Mouse (Mus musculus) liver, embryonic 13.5 days (tissue): ENCODE data around the gene Crygb. TPM values are rescaled to one million over a fixed set of nuclear protein-coding genes. Genes with fewer than 3 reads are reported as not detected.
A peak's percentile ranks its signal among the peaks of the same experiment; 100 is the strongest.

ENCODE experiments used
- ATAC-seq: fragments of 200-750 bp; cut with Nextera tagmentation; 2 replicates; pipeline ENCODE4 v1.8.0; 2017; ENCODE audit warnings: low read depth, mild to moderate bottlenecking, moderate number of reproducible peaks, moderate library complexity
- DNase-seq: peaks from one replicate; pipeline ENCODE4 v3.0.0; 2022
- H3K27ac ChIP-seq: fragments of 300-500 bp; sonication (generic); 2 replicates; pipeline ENCODE4 v1.5.1; 2015; ENCODE audit warnings: moderate library complexity, mild to moderate bottlenecking, inconsistent platforms
- H3K27me3 ChIP-seq: fragments of 300-500 bp; sonication (generic); 2 replicates; pipeline ENCODE4 v1.6.1; 2015; ENCODE audit warnings: mild to moderate bottlenecking, inconsistent platforms
- H3K36me3 ChIP-seq: fragments of 300-500 bp; sonication (generic); 2 replicates; pipeline ENCODE4 v1.6.1; 2015; ENCODE audit warnings: mild to moderate bottlenecking, inconsistent platforms
- H3K4me1 ChIP-seq: fragments of 300-500 bp; sonication (generic); replicated peaks from 2 replicates; pipeline ENCODE4 v1.6.1; 2015; ENCODE audit warnings: inconsistent platforms
- H3K4me2 ChIP-seq: fragments of 300-500 bp; sonication (generic); 2 replicates; pipeline ENCODE4 v1.6.1; 2015; ENCODE audit warnings: inconsistent platforms, mild to moderate bottlenecking, moderate library complexity
- H3K4me3 ChIP-seq: fragments of 300-500 bp; sonication (generic); replicated peaks from 2 replicates; pipeline ENCODE4 v1.5.1; 2015; ENCODE audit warnings: mild to moderate bottlenecking, inconsistent platforms
- H3K9ac ChIP-seq: fragments of 300-500 bp; sonication (generic); 2 replicates; pipeline ENCODE4 v1.6.1; 2015; ENCODE audit warnings: mild to moderate bottlenecking, inconsistent platforms
- H3K9me3 ChIP-seq: fragments of 300-500 bp; sonication (generic); replicated peaks from 2 replicates; pipeline ENCODE4 v1.6.1; 2016; ENCODE audit warnings: inconsistent platforms
- WGBS: fragments of 180-500 bp; shearing (Covaris S2); methylation state at CpG from one replicate; pipeline ENCODE4 v1.1.7; 2015; ENCODE audit not compliant: insufficient replicate concordance; 5-methylcytosine and 5-hydroxymethylcytosine counted together
- polyA plus RNA-seq: library from polyadenylated mRNA; unstranded; fragments of >200 nt; fragmentation: Nextera tagmentation; extraction: Ambion mirVana; gene quantifications from 2 replicates; pipeline ENCODE4 v1.2.1, GENCODE M21; 2015

Crygb gene
- polyA plus RNA-seq, 1 experiment from 2014 or later, result not detected

DNA sequence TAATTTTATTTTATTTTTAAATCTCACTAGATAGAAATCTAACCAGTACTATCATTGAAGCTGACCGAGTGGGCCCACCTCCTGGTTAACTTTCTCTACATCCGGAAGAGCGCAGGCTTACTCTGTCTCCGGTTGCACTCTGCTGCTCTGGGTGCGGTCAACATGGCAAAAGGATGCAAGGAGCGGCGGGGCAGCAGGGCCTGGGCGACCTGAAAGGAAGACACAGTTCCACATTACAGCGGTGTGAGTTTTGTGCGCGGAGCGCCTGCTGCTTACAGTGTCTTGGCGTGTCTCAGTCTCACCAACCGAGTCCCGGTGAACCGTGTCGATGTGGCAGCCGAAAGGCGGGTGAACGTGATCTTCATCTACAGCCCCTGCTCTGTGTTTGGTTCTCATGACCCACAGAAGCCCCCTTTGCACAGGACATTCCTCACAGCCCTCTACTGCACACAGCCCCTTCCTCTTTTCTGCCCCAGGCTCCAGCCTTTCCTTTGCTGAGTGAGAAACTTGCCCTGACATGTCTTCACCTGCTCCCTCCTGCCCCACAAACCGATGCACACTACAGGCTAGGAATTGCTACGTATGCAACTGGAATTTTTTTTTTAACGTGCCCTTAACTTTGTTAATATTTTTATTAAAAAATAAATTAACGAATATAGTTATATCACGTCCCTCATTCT lies 27.8 kb upstream of the Crygb start:
- H3K27ac ChIP-seq, result no peak overlapping the region
- H3K4me1 ChIP-seq, result peaks cover 8% of the 10 kb centered on the region
- no peaks in the 10 kb centered on the region for H3K9me3 ChIP-seq
- no peaks in the 10 kb centered on the region for H3K27me3 ChIP-seq
- H3K36me3 ChIP-seq, result no peaks in the 10 kb centered on the region
- no peak for ATAC-seq
- no peak for DNase-seq
- no peak overlapping the region for H3K4me3 ChIP-seq
- 66% methylated on average over 25 of the region's 25 CpGs for WGBS
- H3K4me2 ChIP-seq, result no peak overlapping the region
- no peak overlapping the region for H3K9ac ChIP-seq

DNA sequence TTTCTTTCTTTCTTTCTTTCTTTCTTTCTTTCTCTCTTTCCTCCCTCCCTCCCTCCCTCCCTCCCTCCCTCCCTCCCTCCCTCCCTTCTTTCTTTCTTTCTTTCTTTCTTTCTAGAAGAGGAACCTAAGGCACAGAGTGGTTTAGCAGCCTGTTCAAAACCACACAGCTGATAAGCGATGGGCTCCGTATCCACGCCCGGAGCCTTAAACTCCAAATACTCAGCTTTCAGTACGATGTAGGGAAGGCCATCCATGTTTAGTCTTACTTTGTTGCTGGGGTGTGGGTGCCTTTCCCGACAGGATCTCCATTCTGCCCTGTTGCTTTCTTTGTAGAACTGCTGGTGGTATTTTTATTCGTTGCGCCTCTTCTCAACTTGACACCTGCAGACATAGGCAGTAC lies 27.1 kb upstream of the Crygb start:
- H3K36me3 ChIP-seq, result no peaks in the 10 kb centered on the region
- H3K4me2 ChIP-seq, result no peak overlapping the region
- no peak overlapping the region for H3K9ac ChIP-seq
- H3K27me3 ChIP-seq, result no peaks in the 10 kb centered on the region
- 45% methylated on average over 8 of the region's 8 CpGs for WGBS
- no peak overlapping the region for H3K27ac ChIP-seq
- DNase-seq (no peak), ATAC-seq (no peak)
- H3K4me3 ChIP-seq, result no peak overlapping the region
- no peaks in the 10 kb centered on the region for H3K9me3 ChIP-seq
- H3K4me1 ChIP-seq, result peaks cover 8% of the 10 kb centered on the region

DNA sequence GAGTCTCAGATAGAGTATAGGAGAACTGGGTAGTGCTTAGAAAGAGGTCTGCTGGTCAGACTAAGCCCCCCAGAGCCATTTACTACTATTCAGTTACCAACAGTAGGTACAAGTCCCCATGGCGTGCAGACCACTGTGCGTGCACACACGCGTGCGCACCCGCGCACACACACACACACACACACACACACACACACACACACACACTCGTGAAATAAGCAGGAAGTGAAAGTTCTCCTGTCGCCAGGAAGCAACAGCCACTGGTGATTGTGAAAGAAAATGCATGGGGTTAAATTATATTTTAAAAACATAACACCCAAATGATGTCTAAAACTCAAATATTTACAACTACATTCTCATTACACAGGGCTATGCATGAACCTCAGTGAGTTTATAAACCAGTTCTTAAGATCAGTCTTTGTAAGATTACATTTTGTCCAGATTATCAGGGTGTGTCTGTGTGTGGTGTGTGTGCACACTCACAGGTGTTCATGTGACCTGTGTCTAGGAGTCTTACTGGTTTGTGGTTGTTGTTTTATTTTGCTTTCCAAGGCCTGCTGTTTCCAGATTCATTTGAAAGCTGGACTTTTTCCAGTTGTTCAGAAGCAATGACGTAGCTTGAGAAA lies 25.7 kb upstream of the Crygb start:
- H3K9ac ChIP-seq, result no peak overlapping the region
- no peak overlapping the region for H3K27ac ChIP-seq
- WGBS, result 76% methylated on average over 10 of the region's 10 CpGs
- H3K4me2 ChIP-seq, result no peak overlapping the region
- H3K9me3 ChIP-seq, result no peaks in the 10 kb centered on the region
- H3K4me3 ChIP-seq, result no peak overlapping the region
- H3K36me3 ChIP-seq, result no peaks in the 10 kb centered on the region
- no peaks in the 10 kb centered on the region for H3K27me3 ChIP-seq
- H3K4me1 ChIP-seq, result peaks cover 4% of the 10 kb centered on the region
- DNase-seq, result no peak
- no peak for ATAC-seq

DNA sequence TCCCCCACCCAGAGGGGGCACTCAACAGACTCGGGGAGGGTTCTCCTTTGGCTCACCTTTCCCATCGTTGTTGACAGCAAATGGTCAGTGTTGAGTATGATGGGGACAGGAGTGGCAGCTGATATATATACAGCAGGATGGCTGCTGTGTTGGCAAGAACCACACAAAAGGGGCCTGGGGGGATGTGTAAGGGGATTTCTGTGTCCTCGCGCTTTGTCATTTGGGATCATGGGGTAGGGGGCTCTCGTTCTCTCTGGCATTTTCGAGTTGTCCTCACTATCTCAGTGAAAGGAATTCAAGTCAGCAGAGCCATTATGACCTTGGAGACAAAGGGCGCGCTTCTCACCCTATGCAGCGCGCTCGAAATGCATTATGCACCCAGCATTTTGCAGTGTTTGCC lies 21.2 kb upstream of the Crygb start, which contains the start of gene Cryga:
Gene Cryga (minus strand): TSS at position 101 of the 400 bp plus-strand sequence.
- DNase-seq (no peak), ATAC-seq (no peak)
- Histone ChIP-seq H3K4me3 (no peak within 1 kb of the TSS), H3K9ac (no peak within 1 kb of the TSS), H3K27me3 (no peaks in the 10 kb centered on the region), H3K36me3 (no peaks in the 10 kb centered on the region), H3K9me3 (no peaks in the 10 kb centered on the region), H3K4me2 (no peak within 1 kb of the TSS), H3K4me1 (no peaks in the 10 kb centered on the region), H3K27ac (no peak within 1 kb of the TSS)
- WGBS, result 75% methylated on average over 11 of the region's 11 CpGs

DNA sequence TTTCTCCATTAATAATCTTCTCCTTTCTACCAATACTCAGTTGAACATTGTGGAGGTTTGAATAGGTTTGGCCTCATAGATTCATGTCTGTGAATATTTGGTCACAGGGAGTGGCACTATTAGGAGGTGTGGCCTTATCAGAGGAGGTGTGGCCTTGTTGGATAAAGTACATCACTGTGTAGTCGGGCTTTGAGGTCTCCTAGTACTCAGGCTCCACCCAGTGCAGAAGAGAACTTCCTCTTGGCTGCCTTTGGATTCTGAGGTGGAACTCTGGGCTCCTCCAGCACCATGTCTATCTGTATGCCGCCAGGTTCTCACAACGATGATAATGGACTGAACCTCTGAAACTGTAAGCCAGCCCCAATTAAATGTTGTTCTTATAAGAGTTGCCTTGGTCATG lies 14.9 kb upstream of the Crygb start:
- no peak for ATAC-seq

DNA sequence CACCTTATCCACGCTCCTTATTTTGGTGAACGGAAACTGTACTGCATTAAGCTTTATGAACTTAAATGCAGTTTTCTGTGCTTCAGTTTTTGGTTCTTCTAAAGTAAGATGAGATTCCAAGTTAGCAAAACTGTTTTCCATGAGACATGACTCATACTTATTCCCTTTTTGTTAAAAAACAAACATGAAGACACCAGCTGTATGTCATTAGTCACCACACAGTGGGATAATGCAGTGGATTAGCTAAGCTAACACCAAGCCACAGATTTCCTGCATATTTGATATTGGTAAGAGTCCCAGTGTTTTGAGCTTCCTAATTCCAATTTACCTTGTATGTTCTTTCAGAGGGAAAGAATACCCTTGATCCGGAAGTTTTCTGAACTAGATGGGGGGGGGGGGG lies 9.5 kb upstream of the Crygb start:
- WGBS, result 76% methylated on average over 3 of the region's 3 CpGs

More for the DNA sequence above, 14.9 kb upstream of the Crygb start:
- H3K4me2 ChIP-seq, result no peak overlapping the region
- H3K4me3 ChIP-seq, result no peak overlapping the region
- 57% methylated on average over 3 of the region's 3 CpGs for WGBS
- H3K9ac ChIP-seq, result no peak overlapping the region
- H3K36me3 ChIP-seq, result no peaks in the 10 kb centered on the region
- DNase-seq, result no peak
- no peaks in the 10 kb centered on the region for H3K27me3 ChIP-seq
- H3K27ac ChIP-seq, result no peak overlapping the region
- no peaks in the 10 kb centered on the region for H3K4me1 ChIP-seq
- H3K9me3 ChIP-seq, result no peaks in the 10 kb centered on the region

DNA sequence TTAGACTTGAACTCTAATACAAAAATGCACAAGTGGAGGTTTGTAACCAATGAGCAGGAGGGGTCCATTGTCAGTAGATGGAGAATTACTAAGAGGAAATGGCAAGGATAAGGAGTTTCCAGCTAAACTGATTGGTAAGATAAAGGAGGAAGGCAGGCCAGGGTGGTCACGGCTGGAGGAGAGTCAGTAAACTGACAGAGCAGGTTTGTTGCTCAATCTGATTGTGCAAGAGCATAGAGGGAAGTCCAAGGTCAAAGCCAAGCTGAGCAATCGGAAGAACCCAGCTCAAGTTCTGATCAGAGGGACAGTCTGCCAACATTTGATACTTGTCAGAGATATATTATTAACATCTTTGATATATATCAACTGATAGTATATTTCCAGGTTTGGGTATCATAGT lies 8.3 kb upstream of the Crygb start:
- Histone ChIP-seq H3K4me3 (no peak overlapping the region), H3K36me3 (no peaks in the 10 kb centered on the region), H3K9me3 (no peaks in the 10 kb centered on the region), H3K27me3 (no peaks in the 10 kb centered on the region), H3K27ac (no peak overlapping the region), H3K4me2 (no peak overlapping the region), H3K9ac (no peak overlapping the region), H3K4me1 (no peaks in the 10 kb centered on the region)
- 8% methylated on average over 2 of the region's 2 CpGs for WGBS
- ATAC-seq (0 out of 2 replicates have a peak, but pooled peaks have one; percentile 36), DNase-seq (no peak)

More for the DNA sequence above, 9.5 kb upstream of the Crygb start:
- H3K36me3 ChIP-seq, result no peaks in the 10 kb centered on the region
- H3K9ac ChIP-seq, result no peak overlapping the region
- DNase-seq (no peak), ATAC-seq (no peak)
- H3K4me3 ChIP-seq, result no peak overlapping the region
- no peak overlapping the region for H3K27ac ChIP-seq
- no peaks in the 10 kb centered on the region for H3K4me1 ChIP-seq
- H3K27me3 ChIP-seq, result no peaks in the 10 kb centered on the region
- no peak overlapping the region for H3K4me2 ChIP-seq
- H3K9me3 ChIP-seq, result no peaks in the 10 kb centered on the region

DNA sequence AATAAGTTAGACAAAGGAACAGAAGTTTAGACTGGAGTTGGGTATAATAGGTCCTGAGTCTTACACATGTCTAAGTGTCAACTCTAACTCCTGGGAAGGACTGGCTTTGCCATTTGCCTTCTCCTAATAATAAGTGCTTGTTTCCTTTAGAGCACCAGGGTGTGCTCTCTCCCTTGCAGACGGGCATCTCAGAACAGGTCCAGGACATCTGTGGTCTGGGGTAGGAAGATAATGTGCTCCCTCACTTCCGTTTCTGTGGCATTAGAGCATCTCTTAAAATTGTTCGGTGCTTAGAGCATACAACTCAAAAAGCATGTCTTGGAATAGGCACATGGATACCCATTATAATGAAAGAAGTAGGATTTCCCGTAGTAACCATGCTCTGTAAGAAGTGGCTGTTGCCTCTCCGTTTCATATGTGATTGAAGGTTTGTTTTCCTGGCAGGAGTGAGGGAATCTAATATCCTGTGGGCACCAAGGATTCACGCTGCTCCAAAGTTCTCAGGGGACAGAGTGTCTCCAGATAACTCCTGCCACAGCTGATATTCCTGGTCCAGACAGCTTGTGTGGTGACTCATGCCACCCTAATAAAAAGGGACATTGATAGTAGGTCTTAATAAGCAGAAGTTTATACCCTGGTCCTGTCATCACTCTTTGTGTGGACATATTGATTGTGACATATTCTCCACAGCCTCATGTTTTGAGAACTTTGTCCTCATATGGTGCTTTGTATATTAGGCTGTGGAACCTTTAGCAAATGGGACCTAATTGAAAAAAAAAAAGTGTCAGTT lies 6.7 kb upstream of the Crygb start:
- Histone ChIP-seq H3K4me1 (no peaks in the 10 kb centered on the region), H3K4me3 (no peak overlapping the region), H3K9me3 (no peaks in the 10 kb centered on the region), H3K9ac (no peak overlapping the region), H3K4me2 (no peak overlapping the region), H3K36me3 (no peaks in the 10 kb centered on the region), H3K27ac (no peak overlapping the region), H3K27me3 (no peaks in the 10 kb centered on the region)
- ATAC-seq (no peak), DNase-seq (no peak)
- 47% methylated on average over 6 of the region's 6 CpGs for WGBS

DNA sequence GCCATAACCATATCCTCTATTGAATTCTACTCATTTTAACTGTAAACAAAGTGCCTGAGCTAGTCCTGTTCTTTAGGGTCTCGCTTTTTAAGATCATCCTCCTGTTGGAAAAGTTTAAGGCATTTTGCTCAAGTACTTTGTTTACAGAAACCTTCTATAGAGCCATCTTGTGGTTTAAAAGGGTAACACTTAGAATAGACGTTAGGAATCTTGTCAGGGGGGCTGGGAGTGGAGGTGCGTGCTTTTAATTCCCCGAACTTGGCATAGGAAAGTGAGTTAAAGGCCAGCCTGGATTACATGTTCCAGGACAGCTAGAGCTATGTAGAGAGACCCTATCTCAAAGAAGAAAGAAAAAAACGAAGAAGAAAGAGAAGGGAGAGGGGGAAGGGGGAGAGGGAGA lies 6.5 kb downstream of the Crygb start:
- H3K4me1 ChIP-seq, result no peaks in the 10 kb centered on the region
- no peak overlapping the region for H3K27ac ChIP-seq
- no peaks in the 10 kb centered on the region for H3K36me3 ChIP-seq
- no peak overlapping the region for H3K9ac ChIP-seq
- H3K27me3 ChIP-seq, result no peaks in the 10 kb centered on the region
- DNase-seq (no peak), ATAC-seq (no peak)
- no peaks in the 10 kb centered on the region for H3K9me3 ChIP-seq
- 22% methylated on average over 5 of the region's 5 CpGs for WGBS
- H3K4me2 ChIP-seq, result no peak overlapping the region
- H3K4me3 ChIP-seq, result no peak overlapping the region

DNA sequence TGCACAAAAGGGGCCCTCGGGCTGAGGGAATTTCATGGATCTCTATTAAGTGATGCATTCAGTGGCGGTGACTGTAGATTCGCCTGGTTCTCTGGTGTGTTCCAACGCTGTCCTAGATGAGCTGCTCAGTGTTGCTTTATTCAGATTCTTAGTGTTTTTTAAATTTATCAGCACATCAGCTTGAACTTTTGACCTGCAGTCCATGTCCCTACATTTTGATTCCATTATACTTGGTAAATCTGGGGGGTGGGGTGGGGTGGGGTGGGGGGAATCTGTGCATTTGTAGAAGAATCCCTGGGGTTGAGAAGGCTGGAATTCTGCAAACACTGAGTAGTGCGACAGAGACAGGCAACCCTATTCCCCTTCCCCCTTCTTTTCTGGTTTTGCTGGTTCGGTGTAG lies 8.5 kb downstream of the Crygb start, which contains the start of gene Crygc:
Gene Crygc (minus strand): TSS at position 101 of the 400 bp plus-strand sequence.
- ATAC-seq, result no peak
- Histone ChIP-seq H3K27ac (no peak within 1 kb of the TSS), H3K4me3 (no peak within 1 kb of the TSS), H3K9ac (no peak within 1 kb of the TSS), H3K4me2 (no peak within 1 kb of the TSS), H3K36me3 (no peaks in the 10 kb centered on the region), H3K4me1 (no peaks in the 10 kb centered on the region), H3K27me3 (no peaks in the 10 kb centered on the region), H3K9me3 (no peaks in the 10 kb centered on the region)
- no peak for DNase-seq
- 70% methylated on average over 6 of the region's 6 CpGs for WGBS

DNA sequence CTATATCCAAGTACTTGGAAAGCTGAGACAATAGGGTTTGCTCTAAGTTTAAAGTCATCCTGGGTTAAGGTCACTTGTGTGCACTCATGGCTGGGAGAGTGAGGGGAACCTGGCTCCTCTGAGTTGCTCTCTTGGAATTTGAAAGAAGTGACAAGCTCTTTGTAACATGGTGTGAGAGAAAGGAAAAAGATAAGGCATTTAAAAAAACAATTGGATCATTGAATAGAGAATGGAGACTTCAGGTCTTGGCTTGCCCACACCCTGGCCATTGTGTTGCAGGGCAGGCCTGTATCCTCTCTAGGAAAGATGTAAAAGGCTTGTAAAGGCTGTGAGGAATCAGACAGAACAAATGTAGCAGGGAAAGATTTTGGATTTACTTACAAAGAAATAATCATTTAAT lies 14.2 kb downstream of the Crygb start:
- Histone ChIP-seq H3K9me3 (no peaks in the 10 kb centered on the region), H3K27me3 (no peaks in the 10 kb centered on the region), H3K4me2 (no peak overlapping the region), H3K9ac (no peak overlapping the region), H3K27ac (no peak overlapping the region), H3K4me1 (no peaks in the 10 kb centered on the region), H3K36me3 (no peaks in the 10 kb centered on the region), H3K4me3 (no peak overlapping the region)
- DNase-seq (no peak), ATAC-seq (no peak)
